Mouse (Mus musculus) brain, embryonic 18.5 days (tissue): Measurements from ENCODE around the gene Pnldc1.

Experiments
- DNase-seq: peaks from one replicate; pipeline ENCODE4 v3.0.0-alpha.2; 2012; ENCODE audit warnings: low read depth, low spot score

Pnldc1 gene

DNA sequence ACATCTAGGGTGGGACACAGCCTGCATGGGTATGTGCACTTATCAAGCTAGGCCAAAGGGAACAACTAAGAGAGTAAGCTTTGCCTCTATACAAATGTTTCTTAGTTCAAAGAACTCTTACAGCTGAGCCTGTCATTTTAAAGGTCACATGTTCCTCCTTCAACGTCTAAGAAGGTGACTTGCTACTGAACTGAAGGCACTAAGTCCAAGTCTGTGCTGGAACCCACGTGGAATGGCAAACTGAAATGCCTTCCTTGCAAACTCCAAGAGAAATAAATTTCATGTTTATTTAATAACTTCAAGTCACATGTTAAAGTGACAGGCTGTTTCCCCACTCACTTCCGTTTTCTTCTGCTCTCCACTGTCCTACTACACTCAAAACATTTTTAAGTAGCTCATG, 52.6 kb downstream of the Pnldc1 start:
- DNase-seq: no peak

DNA sequence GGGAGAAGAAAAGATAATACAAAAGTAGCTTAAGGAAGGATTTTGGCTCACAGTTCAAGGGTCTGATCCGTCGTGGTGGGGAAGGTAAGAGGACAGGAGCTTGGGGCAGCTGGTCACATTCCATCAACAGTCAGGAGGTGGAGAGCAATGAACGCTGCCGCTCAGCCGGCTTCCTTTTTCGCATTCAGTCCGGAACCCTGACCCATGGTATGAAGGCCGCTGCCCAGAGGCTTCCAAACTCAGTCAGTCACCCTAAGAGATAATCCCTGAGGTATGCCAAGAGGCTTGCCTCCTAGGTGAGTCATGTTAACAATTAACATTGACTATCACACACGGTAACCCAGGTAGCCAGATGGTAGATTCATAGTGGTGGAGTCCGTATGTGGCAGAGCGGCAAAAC, 55.6 kb downstream of the Pnldc1 start:
- DNase-seq: no peak

DNA sequence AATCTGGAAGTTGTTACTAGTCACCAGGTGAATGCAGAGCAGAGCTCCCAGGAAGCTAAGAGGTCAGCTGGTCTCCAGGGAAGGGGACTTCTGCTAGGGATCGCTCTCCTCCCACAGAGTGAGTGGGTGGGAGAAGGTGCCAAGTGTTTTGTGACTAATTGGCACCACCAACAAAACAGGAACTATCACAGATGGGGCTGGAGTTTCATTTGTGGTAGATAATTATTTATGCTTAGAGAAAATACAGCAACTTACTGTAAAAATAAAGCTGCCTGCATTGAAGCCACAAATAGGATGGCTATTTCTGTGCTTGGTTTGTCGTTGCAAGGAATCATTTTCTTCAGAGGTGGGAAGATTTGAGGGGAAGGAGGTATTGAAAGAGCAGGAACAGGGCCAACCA, 56.2 kb downstream of the Pnldc1 start:
- no peak for DNase-seq

DNA sequence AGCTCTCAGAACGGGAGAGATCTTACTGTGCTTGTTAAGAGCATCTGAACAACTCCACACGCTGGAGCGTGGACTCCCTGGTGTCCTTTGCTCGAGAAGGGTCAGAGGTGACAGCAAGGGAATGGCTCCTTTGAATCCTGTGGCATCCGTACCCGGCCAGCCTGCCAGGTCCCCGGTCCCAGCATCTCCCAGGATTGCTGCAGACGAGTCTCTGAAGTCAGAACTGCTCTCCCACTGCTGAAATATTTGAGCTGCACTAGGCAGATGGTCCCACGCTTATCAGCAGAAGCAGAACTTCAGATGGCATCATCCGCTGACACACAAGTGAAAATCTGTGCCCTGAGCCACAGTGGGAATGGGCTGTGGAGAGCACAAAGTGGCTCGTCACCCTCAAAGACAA, 58.3 kb downstream of the Pnldc1 start:
- no peak for DNase-seq

DNA sequence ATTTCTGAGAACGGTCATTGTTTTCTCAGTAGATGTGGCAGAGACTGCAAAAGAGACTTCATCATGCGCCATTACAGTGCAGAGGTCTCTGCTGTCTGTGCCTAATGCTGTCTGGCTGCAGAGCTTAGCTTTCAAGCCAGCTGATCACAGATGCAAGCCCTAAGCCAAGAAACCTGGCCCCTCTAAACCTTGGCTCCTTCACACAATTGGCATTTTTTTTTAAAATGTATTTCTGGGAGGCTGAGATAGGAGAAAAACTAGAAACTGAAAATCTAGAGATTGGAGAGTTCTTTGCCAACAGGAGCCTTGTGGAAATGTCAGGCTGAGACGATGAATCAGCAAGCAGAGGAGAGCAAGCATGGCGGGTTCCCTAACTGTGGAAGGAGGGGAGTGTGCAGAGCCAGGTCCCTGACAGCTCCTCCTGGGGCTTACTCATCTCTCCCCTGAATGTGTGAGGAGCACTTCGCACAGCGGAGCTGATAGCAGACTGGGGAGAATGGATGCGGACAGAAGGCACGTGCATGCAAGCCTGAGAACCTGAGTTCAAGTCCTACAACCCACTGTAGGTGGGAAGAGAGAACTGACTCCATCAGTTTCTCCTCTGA, 60.1 kb downstream of the Pnldc1 start:
- DNase-seq: peak; percentile 47

DNA sequence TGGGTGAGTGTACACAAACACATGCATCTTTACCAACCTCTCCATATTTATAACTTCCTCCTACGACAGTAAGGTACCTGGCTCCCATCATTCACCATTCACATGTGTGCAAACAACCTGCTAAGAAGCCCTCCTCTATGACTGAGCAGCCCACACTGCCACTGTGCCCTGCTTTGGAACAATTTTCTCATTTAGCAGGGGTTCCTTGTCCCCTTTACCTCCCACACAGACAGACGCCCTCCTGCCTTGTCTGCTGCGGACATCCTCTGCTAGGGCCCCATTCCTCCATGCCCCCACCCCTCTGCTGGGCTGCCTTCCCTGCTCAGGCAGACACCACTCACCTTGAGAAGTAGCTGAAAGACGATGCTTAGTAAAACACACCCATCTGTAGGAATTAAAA, 62.3 kb downstream of the Pnldc1 start:
- no peak for DNase-seq

DNA sequence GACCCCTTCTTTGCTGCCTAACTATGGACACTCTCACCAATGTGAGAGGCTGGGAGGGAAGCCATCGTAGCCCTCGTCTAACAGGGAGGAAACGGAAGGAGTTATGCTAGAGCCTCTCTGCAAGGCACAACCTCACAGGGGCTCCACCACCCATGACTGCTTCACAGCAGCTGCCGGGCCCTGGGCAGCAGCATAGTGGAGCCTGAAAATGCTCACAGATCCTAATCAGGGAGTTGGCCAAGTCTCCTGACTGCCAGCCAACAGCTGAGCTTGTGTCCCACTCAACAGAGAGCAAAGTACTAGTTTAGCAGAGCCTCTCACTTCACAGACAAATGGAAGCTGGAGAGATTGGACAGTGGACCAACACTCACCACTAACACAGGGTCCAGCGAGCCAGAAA, 63.6 kb downstream of the Pnldc1 start:
- no peak for DNase-seq

DNA sequence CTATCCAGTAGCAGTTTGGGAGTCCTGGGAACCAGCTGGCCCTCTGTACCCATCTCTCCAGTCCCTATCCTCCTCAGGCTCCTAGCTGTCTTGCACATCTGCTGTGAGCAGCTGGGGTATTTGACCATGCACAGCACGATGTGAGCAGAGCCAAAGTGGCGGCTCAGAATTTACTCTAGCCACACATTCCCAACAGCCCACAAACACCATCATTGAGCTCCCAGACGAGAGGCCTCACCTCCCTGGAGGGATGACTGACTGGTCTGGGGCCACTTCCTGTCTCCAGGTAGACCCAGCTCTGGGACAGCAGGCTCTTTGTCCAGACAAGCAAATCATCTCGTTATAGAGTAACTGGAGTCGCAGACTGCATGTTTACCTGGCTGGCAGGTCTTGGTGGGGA, 64.2 kb downstream of the Pnldc1 start:
- DNase-seq: no peak

- DNase-seq: no peak
Measured at GRCm38 (mm10) chr17:12844540-12844939, 65.5 kb downstream of the Pnldc1 start.

GRCm38 (mm10) chr17:12843826-12844225, 66.2 kb downstream of the Pnldc1 start:
- DNase-seq: no peak

DNA sequence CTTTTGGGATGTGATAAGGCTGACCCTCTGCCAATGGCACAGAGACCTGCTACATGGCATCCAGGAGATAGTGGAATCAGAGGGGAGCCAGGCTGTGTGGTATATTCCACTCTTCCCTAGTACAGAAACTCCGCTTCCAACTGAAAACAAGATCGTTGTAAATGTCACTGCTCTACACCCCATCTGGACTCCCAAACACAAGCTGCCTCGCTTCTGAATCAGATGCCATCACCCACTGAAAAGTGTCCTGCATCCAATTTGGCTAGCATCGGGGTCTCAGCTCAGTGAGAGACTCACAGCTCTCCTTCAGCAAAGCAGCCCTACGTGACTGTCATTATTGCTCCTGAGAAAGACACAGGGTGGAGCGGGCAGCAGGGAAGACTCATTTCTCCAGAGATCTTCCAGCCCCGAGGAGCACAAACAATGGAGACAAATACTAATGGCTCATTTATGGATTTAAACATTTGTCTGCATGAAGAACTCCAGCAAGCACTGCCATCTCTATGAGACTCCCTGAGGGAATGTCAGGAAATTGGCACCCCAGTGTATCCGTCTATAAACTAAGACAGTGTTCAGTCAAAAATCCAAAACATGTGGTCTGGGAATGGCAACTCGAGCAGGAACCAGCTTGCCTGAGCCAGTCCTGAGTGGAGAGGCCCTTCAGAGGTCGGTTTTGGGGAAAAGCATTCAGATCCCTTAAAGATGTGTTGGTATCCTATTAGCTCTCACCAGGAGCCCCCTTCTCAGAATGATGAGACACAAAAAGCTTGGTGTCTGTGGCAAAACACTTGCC, 70.4 kb downstream of the Pnldc1 start:
- peak; percentile 72 for DNase-seq
